Mouse (Mus musculus): Measurements from ENCODE around the gene St6galnac3. TPM values are rescaled to one million over a fixed set of nuclear protein-coding genes. Genes with fewer than 3 reads are reported as not detected.

The St6galnac3 gene
- polyA plus RNA-seq, 1 experiment from 2014 or later: 23.5 TPM

- H3K4me3 ChIP-seq (replicated peaks): no peak overlapping the region
- no peaks in the 10 kb centered on the region for H3K27me3 ChIP-seq (replicated peaks)
- no peak overlapping the region for H3K4me2 ChIP-seq
- no peaks in the 10 kb centered on the region for H3K9me3 ChIP-seq (replicated peaks)
- no peak overlapping the region for H3K9ac ChIP-seq (replicated peaks)
- H3K36me3 ChIP-seq: no peaks in the 10 kb centered on the region
- ATAC-seq (ENCODE audit: low FRiP score): no peak
- H3K4me1 ChIP-seq: no peaks in the 10 kb centered on the region
- WGBS: 80% methylated on average over 4 of the region's 4 CpGs
- no peak overlapping the region for H3K27ac ChIP-seq (replicated peaks)
Measured at GRCm38 (mm10) chr3:153536260-153536659, 188.7 kb downstream of the St6galnac3 start.

DNA sequence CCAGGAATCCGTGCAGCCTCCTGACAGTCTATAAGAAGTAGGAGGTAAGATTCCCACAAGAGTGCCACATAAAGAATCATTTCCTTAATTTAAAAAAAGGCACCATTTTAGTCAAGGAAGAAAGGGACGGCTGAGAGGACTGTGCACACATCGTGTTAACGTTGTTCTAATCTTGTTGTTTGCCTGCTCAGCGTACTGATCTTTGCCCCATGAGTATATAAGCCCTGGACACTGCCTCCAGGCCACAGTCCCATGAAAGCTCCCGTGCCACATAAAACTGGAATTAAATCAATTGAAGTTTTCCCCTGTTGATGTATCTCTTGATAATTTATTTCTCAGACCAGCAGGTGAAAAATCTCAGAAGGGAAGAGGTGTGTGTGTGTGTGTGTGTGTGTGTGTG lies 195.8 kb downstream of the St6galnac3 start:
- H3K4me3 ChIP-seq (replicated peaks): no peak overlapping the region
- no peak overlapping the region for H3K4me2 ChIP-seq
- H3K27ac ChIP-seq (replicated peaks): no peak overlapping the region
- H3K4me1 ChIP-seq: peaks cover 17% of the 10 kb centered on the region
- WGBS: 72% methylated on average over 6 of the region's 6 CpGs
- ATAC-seq (ENCODE audit: low FRiP score): no peak
- H3K36me3 ChIP-seq: no peaks in the 10 kb centered on the region
- no peaks in the 10 kb centered on the region for H3K27me3 ChIP-seq (replicated peaks)
- H3K9ac ChIP-seq (replicated peaks): no peak overlapping the region
- no peaks in the 10 kb centered on the region for H3K9me3 ChIP-seq (replicated peaks)

GRCm38 (mm10) chr3:153525151-153525768 lies 199.7 kb downstream of the St6galnac3 start:
- H3K4me3 ChIP-seq (replicated peaks): no peak overlapping the region
- WGBS: 48% methylated on average over 6 of the region's 6 CpGs
- H3K27me3 ChIP-seq (replicated peaks): no peaks in the 10 kb centered on the region
- no peak overlapping the region for H3K4me2 ChIP-seq
- H3K9me3 ChIP-seq (replicated peaks): no peaks in the 10 kb centered on the region
- no peak overlapping the region for H3K9ac ChIP-seq (replicated peaks)
- H3K36me3 ChIP-seq: no peaks in the 10 kb centered on the region
- H3K27ac ChIP-seq (replicated peaks): no peak overlapping the region
- ATAC-seq (ENCODE audit: low FRiP score): no peak
- H3K4me1 ChIP-seq: peaks cover 13% of the 10 kb centered on the region

- Histone ChIP-seq H3K36me3 (no peaks in the 10 kb centered on the region), H3K4me2 (no peak overlapping the region), H3K9me3 (replicated peaks) (no peaks in the 10 kb centered on the region; the same call in 1 of the 2 replicates), H3K9ac (replicated peaks) (no peak overlapping the region), H3K4me3 (replicated peaks) (no peak overlapping the region), H3K4me1 (no peaks in the 10 kb centered on the region), H3K27me3 (replicated peaks) (no peaks in the 10 kb centered on the region), H3K27ac (replicated peaks) (no peak overlapping the region)
- ATAC-seq (ENCODE audit: low FRiP score): no peak
- 72% methylated on average over 7 of the region's 7 CpGs for WGBS
Measured at GRCm38 (mm10) chr3:153516848-153517247, 208.1 kb downstream of the St6galnac3 start.

DNA sequence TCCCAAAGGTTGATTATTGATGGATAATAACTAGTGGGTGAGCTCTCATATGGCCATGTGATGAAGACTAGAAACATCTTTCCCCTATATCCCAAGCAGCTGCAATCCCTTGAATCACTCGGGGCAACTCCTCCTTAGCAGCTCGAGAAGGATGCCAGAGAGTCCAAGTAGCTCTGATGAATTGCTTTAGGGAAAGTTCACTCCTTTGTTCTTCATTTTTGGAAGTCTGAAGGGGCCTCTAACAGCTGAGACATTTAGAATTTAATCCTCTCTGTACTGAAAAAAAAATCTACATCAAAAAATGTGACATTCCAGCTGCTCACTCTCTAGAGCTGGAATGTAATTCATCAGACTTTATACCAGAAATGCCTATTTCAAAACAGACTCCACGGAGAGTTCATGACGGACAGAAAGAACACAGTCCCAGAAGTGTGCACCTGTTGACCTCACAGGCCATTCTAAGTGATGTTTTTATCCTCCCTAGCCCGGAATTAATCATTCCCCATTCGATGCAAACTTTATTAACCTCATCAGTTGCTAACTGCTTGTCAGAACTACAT lies 211.4 kb downstream of the St6galnac3 start:
- Histone ChIP-seq H3K36me3 (no peaks in the 10 kb centered on the region), H3K27ac (replicated peaks) (no peak overlapping the region), H3K27me3 (replicated peaks) (no peaks in the 10 kb centered on the region), H3K4me1 (peaks cover 16% of the 10 kb centered on the region), H3K9me3 (replicated peaks) (no peaks in the 10 kb centered on the region), H3K4me2 (no peak overlapping the region), H3K9ac (replicated peaks) (no peak overlapping the region), H3K4me3 (replicated peaks) (no peak overlapping the region)
- ATAC-seq (ENCODE audit: low FRiP score): no peak
- WGBS: 69% methylated on average over 6 of the region's 6 CpGs

- Histone ChIP-seq H3K36me3 (no peaks in the 10 kb centered on the region), H3K27ac (replicated peaks) (no peak overlapping the region), H3K9ac (replicated peaks) (no peak overlapping the region), H3K4me3 (replicated peaks) (no peak overlapping the region), H3K4me1 (peaks cover 16% of the 10 kb centered on the region), H3K9me3 (replicated peaks) (no peaks in the 10 kb centered on the region), H3K4me2 (no peak overlapping the region), H3K27me3 (replicated peaks) (no peaks in the 10 kb centered on the region)
- no peak for ATAC-seq (ENCODE audit: low FRiP score)
- 82% methylated on average over 6 of the region's 6 CpGs for WGBS
Measured at GRCm38 (mm10) chr3:153512545-153512944, 212.4 kb downstream of the St6galnac3 start.

- H3K4me2 ChIP-seq: no peak overlapping the region
- H3K27ac ChIP-seq (replicated peaks): no peak overlapping the region
- peaks cover 16% of the 10 kb centered on the region for H3K4me1 ChIP-seq
- no peaks in the 10 kb centered on the region for H3K27me3 ChIP-seq (replicated peaks)
- no peak for ATAC-seq (ENCODE audit: low FRiP score)
- no peaks in the 10 kb centered on the region for H3K36me3 ChIP-seq
- no peaks in the 10 kb centered on the region for H3K9me3 ChIP-seq (replicated peaks)
- H3K4me3 ChIP-seq (replicated peaks): no peak overlapping the region
- WGBS: 64% methylated on average over 7 of the region's 7 CpGs
- no peak overlapping the region for H3K9ac ChIP-seq (replicated peaks)
Measured at GRCm38 (mm10) chr3:153511151-153511580, 213.8 kb downstream of the St6galnac3 start.

GRCm38 (mm10) chr3:153510048-153510630 lies 214.8 kb downstream of the St6galnac3 start:
- Histone ChIP-seq H3K4me3 (replicated peaks) (no peak overlapping the region), H3K9me3 (replicated peaks) (no peaks in the 10 kb centered on the region), H3K27ac (replicated peaks) (no peak overlapping the region), H3K27me3 (replicated peaks) (no peaks in the 10 kb centered on the region), H3K4me2 (no peak overlapping the region), H3K9ac (replicated peaks) (no peak overlapping the region), H3K4me1 (peaks cover 16% of the 10 kb centered on the region), H3K36me3 (no peaks in the 10 kb centered on the region)
- WGBS: 77% methylated on average over 9 of the region's 9 CpGs
- no peak for ATAC-seq (ENCODE audit: low FRiP score)

GRCm38 (mm10) chr3:153509643-153510042 lies 215.3 kb downstream of the St6galnac3 start:
- no peak overlapping the region for H3K4me2 ChIP-seq
- H3K36me3 ChIP-seq: no peaks in the 10 kb centered on the region
- ATAC-seq (ENCODE audit: low FRiP score): peak; percentile 18; the same call in 1 of the 2 replicates
- 40% methylated on average over 4 of the region's 4 CpGs for WGBS
- H3K27me3 ChIP-seq (replicated peaks): no peaks in the 10 kb centered on the region
- no peak overlapping the region for H3K9ac ChIP-seq (replicated peaks)
- no peak overlapping the region for H3K4me3 ChIP-seq (replicated peaks)
- no peaks in the 10 kb centered on the region for H3K9me3 ChIP-seq (replicated peaks)
- H3K27ac ChIP-seq (replicated peaks): no peak overlapping the region
- H3K4me1 ChIP-seq: peaks cover 16% of the 10 kb centered on the region

GRCm38 (mm10) chr3:153509029-153509428 lies 215.9 kb downstream of the St6galnac3 start:
- peak; percentile 64; the same call in 1 of the 2 replicates for ATAC-seq (ENCODE audit: low FRiP score)
- H3K9ac ChIP-seq (replicated peaks): no peak overlapping the region
- no peak overlapping the region for H3K4me3 ChIP-seq (replicated peaks)
- no peaks in the 10 kb centered on the region for H3K9me3 ChIP-seq (replicated peaks)
- no peak overlapping the region for H3K4me2 ChIP-seq
- no peaks in the 10 kb centered on the region for H3K27me3 ChIP-seq (replicated peaks)
- H3K36me3 ChIP-seq: no peaks in the 10 kb centered on the region
- no peak overlapping the region for H3K27ac ChIP-seq (replicated peaks)
- WGBS: 65% methylated on average over 3 of the region's 3 CpGs
- H3K4me1 ChIP-seq: peaks cover 16% of the 10 kb centered on the region

- Histone ChIP-seq H3K27me3 (replicated peaks) (no peaks in the 10 kb centered on the region), H3K9me3 (replicated peaks) (no peaks in the 10 kb centered on the region), H3K36me3 (no peaks in the 10 kb centered on the region), H3K4me3 (replicated peaks) (no peak overlapping the region), H3K27ac (replicated peaks) (no peak overlapping the region), H3K9ac (replicated peaks) (no peak overlapping the region), H3K4me1 (peaks cover 16% of the 10 kb centered on the region), H3K4me2 (no peak overlapping the region)
- no peak for ATAC-seq (ENCODE audit: low FRiP score)
- WGBS: 85% methylated on average over 2 of the region's 2 CpGs
Measured at GRCm38 (mm10) chr3:153508592-153508991, 216.4 kb downstream of the St6galnac3 start.

DNA sequence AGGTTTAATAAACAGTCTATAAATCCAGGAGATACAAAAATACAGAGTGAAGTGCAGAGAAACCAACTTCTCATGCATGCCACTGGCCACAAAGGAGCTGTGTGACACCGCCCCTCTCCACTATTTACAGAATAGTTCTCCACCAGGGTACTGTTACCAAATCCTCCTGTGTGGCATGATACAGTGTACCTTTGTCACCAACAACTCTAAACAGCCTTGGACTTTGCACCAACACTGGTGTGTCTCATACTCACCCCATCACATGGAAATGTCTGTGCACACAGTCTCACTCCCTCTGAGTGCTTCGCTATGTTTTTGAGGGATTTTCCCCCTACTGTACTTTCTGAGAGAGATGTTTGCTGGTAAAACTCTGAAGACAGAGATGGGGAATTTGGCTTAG lies 217.4 kb downstream of the St6galnac3 start:
- H3K9ac ChIP-seq (replicated peaks): no peak overlapping the region
- no peak overlapping the region for H3K27ac ChIP-seq (replicated peaks)
- peaks cover 17% of the 10 kb centered on the region for H3K4me1 ChIP-seq
- H3K4me3 ChIP-seq (replicated peaks): no peak overlapping the region
- H3K36me3 ChIP-seq: no peaks in the 10 kb centered on the region
- ATAC-seq (ENCODE audit: low FRiP score): no peak
- H3K4me2 ChIP-seq: no peak overlapping the region
- H3K9me3 ChIP-seq (replicated peaks): no peaks in the 10 kb centered on the region
- WGBS: 97% methylated on average over 2 of the region's 2 CpGs
- no peaks in the 10 kb centered on the region for H3K27me3 ChIP-seq (replicated peaks)

All from neural tube, embryonic 15.5 days (tissue).